In the genomic region with DNA sequence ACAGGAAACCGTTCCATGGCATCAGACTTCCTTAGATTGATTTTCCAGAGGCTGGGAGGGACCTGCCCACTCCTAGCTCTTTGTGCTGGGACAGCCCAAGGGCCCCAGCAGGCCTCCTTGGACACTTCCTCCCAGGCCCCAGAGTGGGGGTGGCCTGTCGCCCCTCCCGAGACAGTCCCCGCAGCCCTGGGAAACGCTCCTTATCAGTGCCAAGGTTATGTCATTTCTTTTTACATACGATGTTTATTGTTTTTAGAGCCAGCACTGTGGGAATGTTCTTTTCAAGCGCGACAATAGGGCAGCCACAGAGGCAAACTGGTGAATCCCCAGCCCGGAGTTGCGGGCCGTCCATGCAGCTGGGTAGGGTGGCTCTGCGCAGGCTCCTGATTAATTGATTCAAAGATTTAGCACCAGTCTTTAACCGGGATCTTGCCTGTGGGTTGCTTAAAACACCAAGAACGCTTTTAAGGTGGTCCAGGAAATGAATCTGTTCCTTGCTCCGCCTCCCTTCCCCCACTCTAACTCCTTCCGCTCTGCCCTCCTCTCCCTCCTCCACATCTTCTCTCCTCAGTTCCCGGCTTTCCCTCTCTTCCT, we compare ENCODE assay signal across 8 mouse cellular contexts.
A peak's percentile ranks its signal among the peaks of the same experiment; 100 is the strongest.
DNase-seq lines count a peak whose midpoint lies in the region; ATAC-seq lines count a peak whose summit lies in the region.

No protein-coding gene starts in this region.

- H3K27ac ChIP-seq in forebrain, embryonic 16.5 days (ENCODE audit: low read length), result 0 out of 2 replicates have a peak overlapping the region, but pooled peaks have one; percentile 24

- H3K36me3 ChIP-seq in forebrain, embryonic 16.5 days (ENCODE audit: control insufficient read depth, insufficient read depth), result no peaks in the 10 kb centered on the region

- DNase-seq in right cerebral cortex, adult 18-20 months, result peak; percentile 56
- no peak for DNase-seq in right cerebral cortex, postnatal 36 days (ENCODE audit: low spot score in 2 of 2)
- peak; percentile 57 to 61 for DNase-seq in heart, postnatal 36 days
- DNase-seq in kidney, postnatal 4 days, result peak; percentile 67 to 81
- peak; percentile 88 for DNase-seq in lung, postnatal 10 days
- DNase-seq in retina, postnatal 1 day, result peak; percentile 60
- DNase-seq in MN1 (ENCODE audit: low spot score), result no peak

- WGBS in forebrain, embryonic 16.5 days, result under 1% methylated on average over 17 of the region's 17 CpGs

- H3K9ac ChIP-seq in forebrain, embryonic 16.5 days (replicated peaks; ENCODE audit: low read depth, low read length), result peak overlapping the region; percentile 39

- intact Hi-C loops in heart, postnatal 36 days (cut with DNase I), result loop anchor here (2.0 to 10.0 kb wide), 6 partner anchors 72 to 770 kb away; partner anchors contain the start of gene Arglu1

- H3K27me3 ChIP-seq in forebrain, embryonic 16.5 days (replicated peaks; ENCODE audit: control insufficient read depth, insufficient read depth, low read length), result no peaks in the 10 kb centered on the region

- peaks cover 29% of the 10 kb centered on the region for H3K4me1 ChIP-seq in forebrain, embryonic 16.5 days (replicated peaks; ENCODE audit: control insufficient read depth, insufficient read depth, low read length)

- no peaks in the 10 kb centered on the region for H3K9me3 ChIP-seq in forebrain, embryonic 16.5 days (ENCODE audit: control insufficient read depth, low read length)

- ATAC-seq in forebrain, embryonic 16.5 days, result peak; percentile 66

- peak overlapping the region; percentile 63 for H3K4me2 ChIP-seq in forebrain, embryonic 16.5 days (ENCODE audit: low read length)

- H3K4me3 ChIP-seq in forebrain, embryonic 16.5 days (replicated peaks; ENCODE audit: low read length), result peak overlapping the region; percentile 35

Comparison
In these comparisons a context has a peak if more than half of its experiments do, and no peak if none do; other contexts are left out.
1. DNase-seq: peak in right cerebral cortex, adult 18-20 months (single experiment), heart, postnatal 36 days (2 of 2), kidney, postnatal 4 days (2 of 2), lung, postnatal 10 days (single experiment) and retina, postnatal 1 day (single experiment); none in right cerebral cortex, postnatal 36 days (0 of 2) and MN1 (single experiment).